19 mouse cellular contexts compared by ENCODE assay signal in the genomic region with DNA sequence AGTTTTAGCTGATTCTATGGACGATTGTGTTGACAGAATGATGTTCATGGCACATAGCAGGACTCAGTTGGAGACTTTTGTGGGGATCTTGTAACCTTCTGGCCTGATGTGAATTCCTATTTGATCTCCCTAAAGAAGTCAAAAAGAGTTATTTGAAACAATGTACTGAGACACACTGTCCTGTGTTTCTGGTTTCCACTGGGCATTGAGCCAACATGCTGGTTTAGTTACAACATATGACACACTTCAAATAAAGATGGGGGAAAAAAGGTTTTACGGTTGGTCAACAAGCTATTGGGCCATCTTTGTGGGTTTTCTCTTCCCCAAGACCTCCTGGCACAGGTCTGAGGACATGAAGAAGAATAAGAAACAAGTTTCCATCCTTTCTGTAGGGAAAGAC.
DNase-seq lines count a peak whose midpoint lies in the region; ATAC-seq and TF ChIP-seq lines count a peak whose summit lies in the region.
"Had no signal": no experiment of that assay in that cellular context is flagged by ENCODE, and none has a peak within 500 bp of the region (broad histone marks: within the 10 kb centered on the region; RNA-seq: fewer than 3 reads in every experiment).

No protein-coding gene starts in this region.

- no peak overlapping the region for H3K4me2 ChIP-seq in forebrain, postnatal 0 days (ENCODE audit: low read depth)
- no peak overlapping the region for H3K4me2 ChIP-seq in forebrain, embryonic 13.5 days
- no peak overlapping the region for H3K4me2 ChIP-seq in lung, embryonic 16.5 days (ENCODE audit: low read depth, low read length)
- H3K4me2 ChIP-seq in heart, embryonic 11.5 days, result no peak overlapping the region
- H3K4me2 ChIP-seq: neural tube, embryonic 13.5 days had no signal

- no peaks in the 10 kb centered on the region for H3K36me3 ChIP-seq in forebrain, postnatal 0 days (ENCODE audit: insufficient read depth)
- H3K36me3 ChIP-seq in forebrain, embryonic 13.5 days (ENCODE audit: poor library complexity, severe bottlenecking), result no peaks in the 10 kb centered on the region
- no peaks in the 10 kb centered on the region for H3K36me3 ChIP-seq in lung, embryonic 16.5 days (ENCODE audit: control insufficient read depth, insufficient read depth, low read length)
- H3K36me3 ChIP-seq in heart, embryonic 11.5 days (ENCODE audit: control insufficient read depth, insufficient read depth, low read length), result no peaks in the 10 kb centered on the region
- H3K36me3 ChIP-seq: neural tube, embryonic 13.5 days had no signal

- ATAC-seq in forebrain, postnatal 0 days, result no peak
- ATAC-seq in forebrain, embryonic 13.5 days, result no peak
- ATAC-seq in lung, embryonic 16.5 days (ENCODE audit: low read depth), result peak; percentile 41; the same call in 1 of the 2 replicates
- no peak for ATAC-seq in heart, embryonic 11.5 days (replicated peaks; ENCODE audit: insufficient number of reproducible peaks, low FRiP score, low TSS enrichment)

- H3K4me1 ChIP-seq in forebrain, postnatal 0 days (ENCODE audit: insufficient read depth), result no peaks in the 10 kb centered on the region
- no peaks in the 10 kb centered on the region for H3K4me1 ChIP-seq in forebrain, embryonic 13.5 days
- H3K4me1 ChIP-seq in lung, embryonic 16.5 days (replicated peaks; ENCODE audit: control insufficient read depth, insufficient read depth, low read length), result no peaks in the 10 kb centered on the region
- no peaks in the 10 kb centered on the region for H3K4me1 ChIP-seq in heart, embryonic 11.5 days (ENCODE audit: control insufficient read depth, insufficient read depth, low read length)
- H3K4me1 ChIP-seq: neural tube, embryonic 13.5 days had no signal

- no peak overlapping the region for H3K9ac ChIP-seq in forebrain, postnatal 0 days
- no peak overlapping the region for H3K9ac ChIP-seq in forebrain, embryonic 13.5 days
- no peak overlapping the region for H3K9ac ChIP-seq in lung, embryonic 16.5 days (ENCODE audit: low read length)
- H3K9ac ChIP-seq in heart, embryonic 11.5 days (ENCODE audit: low read depth, low read length), result no peak overlapping the region
- H3K9ac ChIP-seq: neural tube, embryonic 13.5 days had no signal

- H3K9me3 ChIP-seq in forebrain, postnatal 0 days (ENCODE audit: low read length), result no peaks in the 10 kb centered on the region
- H3K9me3 ChIP-seq in forebrain, embryonic 13.5 days (replicated peaks), result no peaks in the 10 kb centered on the region
- no peaks in the 10 kb centered on the region for H3K9me3 ChIP-seq in lung, embryonic 16.5 days (ENCODE audit: control insufficient read depth, low read length)
- H3K9me3 ChIP-seq in heart, embryonic 11.5 days (replicated peaks; ENCODE audit: control insufficient read depth, low read length), result no peaks in the 10 kb centered on the region
- H3K9me3 ChIP-seq: neural tube, embryonic 13.5 days had no signal

- TF ChIP-seq CTCF in forebrain, postnatal 0 days (IDR thresholded peaks at IDR 0.05; ENCODE audit: low read depth), result no peak

- H3K27me3 ChIP-seq in forebrain, postnatal 0 days (ENCODE audit: insufficient read depth, low read length), result no peaks in the 10 kb centered on the region
- H3K27me3 ChIP-seq in forebrain, embryonic 13.5 days, result no peaks in the 10 kb centered on the region
- no peaks in the 10 kb centered on the region for H3K27me3 ChIP-seq in lung, embryonic 16.5 days (ENCODE audit: control insufficient read depth, insufficient read depth, low read depth, low read length)
- no peaks in the 10 kb centered on the region for H3K27me3 ChIP-seq in heart, embryonic 11.5 days (ENCODE audit: control insufficient read depth, insufficient read depth, low read length)
- H3K27me3 ChIP-seq: neural tube, embryonic 13.5 days had no signal

- 61% methylated on average over 2 of the region's 2 CpGs for WGBS in forebrain, postnatal 0 days
- 62% methylated on average over 2 of the region's 2 CpGs for WGBS in forebrain, embryonic 13.5 days
- 42% methylated on average over 2 of the region's 2 CpGs for WGBS in lung, embryonic 16.5 days
- WGBS in heart, embryonic 11.5 days (ENCODE audit: insufficient replicate concordance), result 68% methylated on average over 2 of the region's 2 CpGs

- no peak overlapping the region for H3K27ac ChIP-seq in forebrain, postnatal 0 days (ENCODE audit: low read depth, low read length)
- no peak overlapping the region for H3K27ac ChIP-seq in forebrain, embryonic 13.5 days
- no peak overlapping the region for H3K27ac ChIP-seq in lung, embryonic 16.5 days (ENCODE audit: low read length)
- H3K27ac ChIP-seq in heart, embryonic 11.5 days (ENCODE audit: low read depth, low read length), result no peak overlapping the region
- H3K27ac ChIP-seq: left cerebral cortex, adult 2 months; neural tube, embryonic 13.5 days had no signal

- peak; percentile 7 for DNase-seq in forebrain, postnatal 0 days
- no peak for DNase-seq in lung, postnatal 4 days
- DNase-seq in 3T3-L1 (ENCODE audit: low read depth, low spot score) (peak; percentile 60), adipocyte (ENCODE audit: low spot score) (peak; percentile 54)
- DNase-seq in left cerebral cortex, adult 8-10 months (ENCODE audit: low spot score in 2 of 2), result no peak
- DNase-seq: adrenal gland, postnatal 25 days; cerebellum, postnatal 36 days; gastrocnemius, postnatal 10 days; heart, postnatal 10 days; kidney, adult 9 months; liver; right cerebral cortex, adult 18-20 months; spleen, adult 18-20 months; thymus, postnatal 25 days had no signal

- no peak overlapping the region for H3K4me3 ChIP-seq in forebrain, postnatal 0 days (ENCODE audit: low read depth, low read length)
- H3K4me3 ChIP-seq in forebrain, embryonic 13.5 days, result no peak overlapping the region
- no peak overlapping the region for H3K4me3 ChIP-seq in lung, embryonic 16.5 days (ENCODE audit: low read length)
- no peak overlapping the region for H3K4me3 ChIP-seq in heart, embryonic 11.5 days (ENCODE audit: low read depth, low read length)
- H3K4me3 ChIP-seq: left cerebral cortex, adult 2 months; neural tube, embryonic 13.5 days had no signal

Comparison
In these comparisons a context has a peak if more than half of its experiments do, and no peak if none do; other contexts are left out.
1. DNase-seq: peak in forebrain, postnatal 0 days (single experiment), 3T3-L1 (single experiment) and adipocyte (single experiment); none in lung, postnatal 4 days (0 of 2) and left cerebral cortex, adult 8-10 months (0 of 2).